Mouse (Mus musculus) liver, embryonic 14.5 days (tissue): ENCODE results near the gene Btn1a1.

Experiments
- CTCF ChIP-seq: IDR thresholded peaks from 2 replicates; pipeline ENCODE4 v1.5.1; 2016; ENCODE audit warnings: antibody characterized with exemption, low read depth, control low read depth
- EP300 ChIP-seq: IDR thresholded peaks from 2 replicates; pipeline ENCODE4 v1.6.1; 2016; ENCODE audit warnings: antibody characterized with exemption, low read depth

DNA sequence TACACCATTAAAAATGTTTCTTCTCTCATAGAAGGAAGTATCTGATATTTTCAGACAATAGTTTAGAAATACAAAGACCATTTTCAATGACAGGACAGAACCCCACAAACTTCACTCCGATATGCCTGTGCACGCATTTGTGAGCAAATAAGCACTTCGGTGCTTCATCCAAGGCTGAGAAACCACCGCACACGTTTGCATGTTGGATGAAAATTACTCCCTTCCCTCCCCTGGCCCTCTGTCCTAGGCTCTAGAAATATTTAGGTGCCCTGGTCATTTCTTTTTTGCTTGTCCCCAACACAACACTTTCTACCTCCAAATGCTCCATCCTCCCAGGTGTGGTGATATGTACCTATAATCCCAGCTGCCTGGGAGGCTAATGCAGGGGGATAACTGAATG lies 35.8 kb upstream of the Btn1a1 start:
- TF ChIP-seq CTCF: no peak
- no peak for TF ChIP-seq EP300
